Mouse (Mus musculus) liver, embryonic 14.5 days (tissue): ENCODE results near the gene Hist1h3h. TPM values are rescaled to one million over a fixed set of nuclear protein-coding genes. Genes with fewer than 3 reads are reported as not detected.
"Not testable (repeated sequence)": the region's sequence is repeated elsewhere in the genome, so short reads cannot be mapped to it uniquely, and the experiment has no call there.

ENCODE experiments used
- ATAC-seq: fragments of 200-750 bp; cut with Nextera tagmentation; 2 replicates; pipeline ENCODE4 v1.8.0; 2017; ENCODE audit warnings: moderate number of reproducible peaks, mild to moderate bottlenecking, moderate library complexity; ENCODE audit not compliant: insufficient read depth
- DNase-seq, 3 experiments: peaks; one replicate each; pipeline ENCODE4 v3.0.0-alpha.2; 2012 to 2013; ENCODE audit warnings: low read depth in 3 of 3, low spot score in 3 of 3
- H3K27ac ChIP-seq: fragments of 300-500 bp; sonication (generic); 2 replicates; pipeline ENCODE4 v1.5.1; 2014; ENCODE audit warnings: moderate library complexity, mild to moderate bottlenecking, control low read depth, inconsistent platforms
- H3K27me3 ChIP-seq: fragments of 300-500 bp; sonication (generic); 2 replicates; pipeline ENCODE4 v1.6.1; 2014; ENCODE audit warnings: mild to moderate bottlenecking, low read length, moderate library complexity; ENCODE audit not compliant: control insufficient read depth, insufficient read depth
- H3K36me3 ChIP-seq: fragments of 300-500 bp; sonication (generic); replicated peaks from 2 replicates; pipeline ENCODE4 v1.6.1; 2014; ENCODE audit warnings: low read depth; ENCODE audit not compliant: control insufficient read depth, insufficient read depth
- H3K4me1 ChIP-seq, 2 experiments: fragments of 200-500 bp in 1 of 2; fragments of 300-500 bp in 1 of 2; sonication (generic) in 1 of 2; replicated peaks; 2 replicates each; pipeline ENCODE4 v1.6.1; 2012 to 2014; ENCODE audit warnings: antibody characterized with exemption in 1 of 2, inconsistent platforms in 1 of 2, low read length in 1 of 2; ENCODE audit not compliant: control insufficient read depth in 2 of 2, insufficient read depth in 2 of 2
- H3K4me2 ChIP-seq: fragments of 300-500 bp; sonication (generic); 2 replicates; pipeline ENCODE4 v1.6.1; 2014; ENCODE audit warnings: low read depth, mild to moderate bottlenecking, control low read depth, moderate library complexity
- H3K4me3 ChIP-seq, 2 experiments: fragments of 200-500 bp in 1 of 2; fragments of 300-500 bp in 1 of 2; sonication (generic) in 1 of 2; 2 replicates each; pipeline ENCODE4 v1.5.1; 2012 to 2014; ENCODE audit warnings: low read depth in 2 of 2, low read length in 2 of 2, mild to moderate bottlenecking in 2 of 2, control low read depth in 1 of 2, inconsistent platforms in 1 of 2, moderate library complexity in 1 of 2; ENCODE audit not compliant: insufficient read depth in 1 of 2
- H3K9ac ChIP-seq: fragments of 300-500 bp; sonication (generic); replicated peaks from 2 replicates; pipeline ENCODE4 v1.6.1; 2014; ENCODE audit warnings: mild to moderate bottlenecking, control low read depth, moderate library complexity
- H3K9me3 ChIP-seq: fragments of 300-500 bp; sonication (generic); 2 replicates; pipeline ENCODE4 v1.6.1; 2016; ENCODE audit warnings: low read length, mixed read lengths; ENCODE audit not compliant: control insufficient read depth
- CTCF ChIP-seq: IDR thresholded peaks from 2 replicates; pipeline ENCODE4 v1.5.1; 2016; ENCODE audit warnings: antibody characterized with exemption, low read depth, control low read depth
- EP300 ChIP-seq: IDR thresholded peaks from 2 replicates; pipeline ENCODE4 v1.6.1; 2016; ENCODE audit warnings: antibody characterized with exemption, low read depth
- WGBS: fragments of 180-500 bp; shearing (Covaris S2); extraction: QIAGEN DNeasy Blood & Tissue Kit; methylation state at CpG from one replicate; pipeline ENCODE4 v1.1.7; 2014; ENCODE audit not compliant: insufficient replicate concordance; 5-methylcytosine and 5-hydroxymethylcytosine counted together
- polyA plus RNA-seq, 2 experiments: library from polyadenylated mRNA; depleted of rRNA in 1 of 2; stranded (reverse) in 1 of 2; unstranded in 1 of 2; fragments of >200 nt; fragmentation: Nextera tagmentation in 1 of 2; extraction: Ambion mirVana in 1 of 2; gene quantifications; 2 replicates each; pipeline versions ENCODE4 v1.2.1 to v1.2.3; 2012 to 2014

Gene Hist1h3h
- polyA plus RNA-seq, 2 experiments: 7.9 to 31.3 TPM

GRCm38 (mm10) chr13:21751827-21752226 lies 34.4 kb downstream of the Hist1h3h start:
- DNase-seq: no peak
- WGBS: 34% methylated on average over 3 of the region's 3 CpGs
- no peak for ATAC-seq

GRCm38 (mm10) chr13:21752356-21752755 lies 34.9 kb downstream of the Hist1h3h start:
- TF ChIP-seq CTCF (no peak), EP300 (0 out of 2 replicates have a peak, but pooled peaks have one; percentile 2)
- Histone ChIP-seq H3K9me3 (no peaks in the 10 kb centered on the region), H3K4me3 (peak overlapping the region; percentile 61 to 62), H3K4me2 (peak overlapping the region; percentile 79), H3K9ac (peak overlapping the region; percentile 96), H3K27ac (peak overlapping the region; percentile 97), H3K4me1 (peaks cover 9 to 14% of the 10 kb centered on the region in 2 experiments), H3K36me3 (no peaks in the 10 kb centered on the region), H3K27me3 (no peaks in the 10 kb centered on the region)
- ATAC-seq (no peak), DNase-seq (peak in 2 of 3 experiments; percentile 39 to 56)
- WGBS: 35% methylated on average over 3 of the region's 3 CpGs

More at GRCm38 (mm10) chr13:21751827-21752226, 34.4 kb downstream of the Hist1h3h start:
- Histone ChIP-seq H3K27me3 (no peaks in the 10 kb centered on the region), H3K9me3 (no peaks in the 10 kb centered on the region), H3K27ac (peak overlapping the region; percentile 97), H3K4me1 (peaks cover 9 to 17% of the 10 kb centered on the region in 2 experiments), H3K36me3 (no peaks in the 10 kb centered on the region), H3K4me3 (peak overlapping the region; percentile 42 to 61; a peak in 3 of 4 replicates), H3K4me2 (peak overlapping the region; percentile 79), H3K9ac (peak overlapping the region; percentile 96)
- TF ChIP-seq EP300: no peak
- TF ChIP-seq CTCF: no peak

- peak in 2 of 3 experiments; percentile 45 to 63 for DNase-seq
- no peaks in the 10 kb centered on the region for H3K27me3 ChIP-seq
- ATAC-seq: no peak
- no peaks in the 10 kb centered on the region for H3K36me3 ChIP-seq
- H3K4me2 ChIP-seq: peak overlapping the region; percentile 79
- H3K9ac ChIP-seq: peak overlapping the region; percentile 96
- H3K4me1 ChIP-seq: peaks cover 9 to 12% of the 10 kb centered on the region in 2 experiments
- no peak; the same call in 1 of the 2 replicates for TF ChIP-seq EP300
- H3K4me3 ChIP-seq: peak overlapping the region; percentile 61 to 66
- WGBS: 1% methylated on average over 10 of the region's 10 CpGs
- peak overlapping the region; percentile 97 for H3K27ac ChIP-seq
- no peaks in the 10 kb centered on the region for H3K9me3 ChIP-seq
These were observed 35.6 kb downstream of the Hist1h3h start for GRCm38 (mm10) chr13:21753051-21753523.

GRCm38 (mm10) chr13:21753524-21754285 lies 36.2 kb downstream of the Hist1h3h start, which contains the start of the genes Hist1h2ak and Hist1h2bn:
Hist1h2ak (minus strand) TSS chr13:21753827.
Hist1h2bn (plus strand) TSS chr13:21754123.
- peak within 1 kb of the TSS; percentile 96 for H3K9ac ChIP-seq
- H3K27ac ChIP-seq: peak within 1 kb of the TSS; percentile 99
- under 1% methylated on average over 38 of the region's 50 CpGs for WGBS
- H3K36me3 ChIP-seq, H3K27me3 ChIP-seq, H3K9me3 ChIP-seq: not testable (repeated sequence)
- H3K4me3 ChIP-seq: peak within 1 kb of the TSS; percentile 62 to 66
- ATAC-seq: peak; percentile 82
- TF ChIP-seq EP300: peak; percentile 75
- peak; percentile 58; the same call in 1 of the 2 replicates for TF ChIP-seq CTCF
- H3K4me1 ChIP-seq: peaks cover 9 to 12% of the 10 kb centered on the region in 2 experiments
- peak within 1 kb of the TSS; percentile 79 for H3K4me2 ChIP-seq
- peak; percentile 97 for DNase-seq

GRCm38 (mm10) chr13:21754294-21755001 lies 37.0 kb downstream of the Hist1h3h start:
- Histone ChIP-seq H3K4me1 (peaks cover 9 to 12% of the 10 kb centered on the region in 2 experiments), H3K27ac (peak overlapping the region; percentile 99), H3K4me3 (peak overlapping the region; percentile 55 to 62), H3K4me2 (peak overlapping the region; percentile 79), H3K9ac (peak overlapping the region; percentile 90)
- H3K36me3 ChIP-seq, H3K27me3 ChIP-seq, H3K9me3 ChIP-seq: not testable (repeated sequence)
- ATAC-seq (peak; percentile 29), DNase-seq (peak; percentile 83 to 90 (median 85))
- TF ChIP-seq EP300: peak; percentile 65
- WGBS: 0% methylated on average over 24 of the region's 26 CpGs
